Mouse (Mus musculus): ENCODE results near the gene Crispld2. TPM values are rescaled to one million over a fixed set of nuclear protein-coding genes. Genes with fewer than 3 reads are reported as not detected.

Gene Crispld2
- polyA plus RNA-seq, 1 experiment from 2014 or later, result 2.3 TPM

GRCm38 (mm10) chr8:120079361-120079760 is 87.1 kb downstream of the Crispld2 start:
- H3K4me1 ChIP-seq, result no peaks in the 10 kb centered on the region
- H3K4me3 ChIP-seq (replicated peaks), result no peak overlapping the region
- 66% methylated on average over 5 of the region's 5 CpGs for WGBS
- H3K27me3 ChIP-seq, result peaks cover 8% of the 10 kb centered on the region; the same call in 1 of the 2 replicates
- H3K27ac ChIP-seq, result no peak overlapping the region
- no peak overlapping the region for H3K9ac ChIP-seq
- H3K4me2 ChIP-seq, result no peak overlapping the region
- no peak for ATAC-seq (ENCODE audit: low FRiP score)
- peaks cover 34% of the 10 kb centered on the region for H3K36me3 ChIP-seq (replicated peaks)
- H3K9me3 ChIP-seq, result no peaks in the 10 kb centered on the region

GRCm38 (mm10) chr8:120083261-120083660 is 91.0 kb downstream of the Crispld2 start:
- H3K27me3 ChIP-seq, result no peaks in the 10 kb centered on the region
- H3K4me3 ChIP-seq (replicated peaks), result no peak overlapping the region
- H3K27ac ChIP-seq, result no peak overlapping the region
- H3K4me2 ChIP-seq, result no peak overlapping the region
- H3K9ac ChIP-seq, result no peak overlapping the region
- peaks cover 70% of the 10 kb centered on the region for H3K36me3 ChIP-seq (replicated peaks)
- 93% methylated on average over 8 of the region's 8 CpGs for WGBS
- H3K9me3 ChIP-seq, result no peaks in the 10 kb centered on the region
- no peaks in the 10 kb centered on the region for H3K4me1 ChIP-seq
- no peak for ATAC-seq (ENCODE audit: low FRiP score)

DNA sequence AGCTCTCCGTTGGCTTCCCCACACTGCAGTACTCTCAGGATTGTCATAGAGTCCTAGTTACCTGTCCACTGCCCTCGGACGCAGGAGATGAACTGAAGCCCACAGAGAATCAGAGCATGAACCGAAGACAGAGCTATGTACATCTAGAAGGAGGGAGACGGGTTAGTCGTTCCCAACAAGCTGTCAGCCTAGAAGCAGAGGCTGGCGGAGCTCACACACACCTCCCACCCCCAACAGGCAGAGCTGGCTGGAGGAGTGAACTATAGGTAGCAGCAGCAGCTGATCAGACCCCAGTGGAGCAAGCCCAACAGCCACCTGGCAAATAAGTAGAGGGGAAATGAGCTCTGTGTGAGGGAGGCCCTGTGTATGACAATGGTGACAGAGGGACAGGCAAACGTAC is 92.5 kb downstream of the Crispld2 start:
- no peak overlapping the region for H3K4me2 ChIP-seq
- H3K9me3 ChIP-seq, result no peaks in the 10 kb centered on the region
- peaks cover 79% of the 10 kb centered on the region for H3K36me3 ChIP-seq (replicated peaks)
- no peak overlapping the region for H3K9ac ChIP-seq
- no peaks in the 10 kb centered on the region for H3K27me3 ChIP-seq
- WGBS, result 93% methylated on average over 8 of the region's 8 CpGs
- H3K4me3 ChIP-seq (replicated peaks), result no peak overlapping the region
- H3K4me1 ChIP-seq, result no peaks in the 10 kb centered on the region
- ATAC-seq (ENCODE audit: low FRiP score), result no peak
- H3K27ac ChIP-seq, result no peak overlapping the region

DNA sequence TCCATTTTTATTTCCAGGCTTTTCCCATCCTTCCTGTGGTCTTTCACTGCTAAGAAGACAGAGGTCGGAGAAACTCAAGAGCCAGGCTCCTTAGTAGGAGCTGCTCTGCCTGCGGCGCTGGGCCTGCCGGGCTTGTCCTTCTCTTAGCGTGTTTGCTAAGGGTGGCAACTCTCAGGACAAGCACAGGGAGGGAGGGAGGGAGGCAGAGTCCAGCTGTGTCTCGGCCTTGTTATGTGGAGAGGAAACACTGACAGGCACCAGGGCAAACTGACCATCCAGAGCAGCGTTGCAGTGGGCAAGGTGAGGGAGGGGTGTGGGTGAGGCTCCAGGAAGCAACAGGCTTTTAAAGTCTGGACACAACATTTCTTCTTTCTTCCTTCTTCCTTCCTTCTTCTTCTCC is 97.3 kb downstream of the Crispld2 start:
- Histone ChIP-seq H3K27ac (no peak overlapping the region), H3K27me3 (no peaks in the 10 kb centered on the region), H3K4me1 (no peaks in the 10 kb centered on the region), H3K4me3 (replicated peaks) (no peak overlapping the region), H3K9me3 (no peaks in the 10 kb centered on the region), H3K4me2 (no peak overlapping the region), H3K36me3 (replicated peaks) (peaks cover 88% of the 10 kb centered on the region), H3K9ac (no peak overlapping the region)
- no peak for ATAC-seq (ENCODE audit: low FRiP score)
- 88% methylated on average over 7 of the region's 7 CpGs for WGBS

- 94% methylated on average over 3 of the region's 3 CpGs for WGBS
Observed at GRCm38 (mm10) chr8:120091032-120091431, 98.8 kb downstream of the Crispld2 start.

GRCm38 (mm10) chr8:120093103-120093502 is 100.9 kb downstream of the Crispld2 start:
- no peak overlapping the region for H3K9ac ChIP-seq

More at GRCm38 (mm10) chr8:120091032-120091431, 98.8 kb downstream of the Crispld2 start:
- no peak overlapping the region for H3K27ac ChIP-seq
- no peaks in the 10 kb centered on the region for H3K4me1 ChIP-seq
- H3K4me3 ChIP-seq (replicated peaks), result no peak overlapping the region
- no peaks in the 10 kb centered on the region for H3K9me3 ChIP-seq
- ATAC-seq (ENCODE audit: low FRiP score), result no peak
- H3K36me3 ChIP-seq (replicated peaks), result peaks cover 76% of the 10 kb centered on the region
- no peak overlapping the region for H3K9ac ChIP-seq
- H3K27me3 ChIP-seq, result no peaks in the 10 kb centered on the region
- H3K4me2 ChIP-seq, result no peak overlapping the region

DNA sequence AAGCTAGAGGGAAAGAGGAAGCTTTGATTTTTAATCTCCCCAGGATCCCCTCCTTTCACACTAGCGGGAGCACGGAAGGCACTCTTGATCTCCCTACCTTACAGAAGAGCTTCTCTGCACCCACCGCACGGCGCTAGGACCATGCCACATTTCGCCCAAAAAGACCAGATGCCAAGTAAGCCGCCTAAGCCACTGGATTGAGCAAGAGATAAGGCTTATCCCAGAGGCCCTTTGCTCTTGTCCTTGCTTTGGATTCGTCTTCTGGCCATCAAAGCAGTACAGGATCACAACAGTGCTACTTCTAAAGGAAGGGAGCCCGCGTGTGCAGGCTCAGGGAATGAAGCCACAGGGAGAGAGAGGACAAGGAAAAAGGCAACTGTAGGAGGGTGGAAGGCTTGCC is 102.6 kb downstream of the Crispld2 start:
- ATAC-seq (ENCODE audit: low FRiP score), result no peak
- no peak overlapping the region for H3K9ac ChIP-seq
- peaks cover 47% of the 10 kb centered on the region for H3K36me3 ChIP-seq (replicated peaks)
- WGBS, result 89% methylated on average over 10 of the region's 10 CpGs
- no peak overlapping the region for H3K27ac ChIP-seq
- no peaks in the 10 kb centered on the region for H3K27me3 ChIP-seq
- no peak overlapping the region for H3K4me3 ChIP-seq (replicated peaks)
- no peak overlapping the region for H3K4me2 ChIP-seq
- no peaks in the 10 kb centered on the region for H3K9me3 ChIP-seq
- peaks cover 5% of the 10 kb centered on the region for H3K4me1 ChIP-seq

More at GRCm38 (mm10) chr8:120093103-120093502, 100.9 kb downstream of the Crispld2 start:
- Histone ChIP-seq H3K4me3 (replicated peaks) (no peak overlapping the region), H3K27ac (no peak overlapping the region), H3K4me2 (no peak overlapping the region), H3K27me3 (no peaks in the 10 kb centered on the region), H3K4me1 (no peaks in the 10 kb centered on the region; the same call in 1 of the 2 replicates), H3K36me3 (replicated peaks) (peaks cover 56% of the 10 kb centered on the region), H3K9me3 (no peaks in the 10 kb centered on the region)
- no peak for ATAC-seq (ENCODE audit: low FRiP score)
- WGBS, result 96% methylated on average over 3 of the region's 3 CpGs

GRCm38 (mm10) chr8:120096486-120096885 is 104.2 kb downstream of the Crispld2 start:
- H3K9me3 ChIP-seq, result no peaks in the 10 kb centered on the region
- ATAC-seq (ENCODE audit: low FRiP score), result no peak
- H3K4me3 ChIP-seq (replicated peaks), result no peak overlapping the region
- no peaks in the 10 kb centered on the region for H3K27me3 ChIP-seq
- WGBS, result 77% methylated on average over 2 of the region's 2 CpGs
- H3K9ac ChIP-seq, result no peak overlapping the region
- H3K4me2 ChIP-seq, result no peak overlapping the region
- peaks cover 14% of the 10 kb centered on the region for H3K4me1 ChIP-seq
- no peak overlapping the region for H3K27ac ChIP-seq
- H3K36me3 ChIP-seq (replicated peaks), result peaks cover 30% of the 10 kb centered on the region

- no peaks in the 10 kb centered on the region for H3K27me3 ChIP-seq
- no peaks in the 10 kb centered on the region; the same call in 1 of the 2 replicates for H3K36me3 ChIP-seq (replicated peaks)
- no peaks in the 10 kb centered on the region for H3K9me3 ChIP-seq
- peak overlapping the region; percentile 85 for H3K4me2 ChIP-seq
- H3K27ac ChIP-seq, result peak overlapping the region; percentile 92
- 6% methylated on average over 25 of the region's 25 CpGs for WGBS
- peak; percentile 27 for ATAC-seq (ENCODE audit: low FRiP score)
- H3K4me3 ChIP-seq (replicated peaks), result peak overlapping the region; percentile 80
- H3K9ac ChIP-seq, result peak overlapping the region; percentile 85
- peaks cover 29% of the 10 kb centered on the region for H3K4me1 ChIP-seq
Observed at GRCm38 (mm10) chr8:120100388-120101067, 108.3 kb downstream of the Crispld2 start.

- no peaks in the 10 kb centered on the region; the same call in 1 of the 2 replicates for H3K36me3 ChIP-seq (replicated peaks)
- H3K27me3 ChIP-seq, result no peaks in the 10 kb centered on the region
- peak within 1 kb of the TSS; percentile 92 for H3K27ac ChIP-seq
- H3K9me3 ChIP-seq, result no peaks in the 10 kb centered on the region
- H3K9ac ChIP-seq, result peak within 1 kb of the TSS; percentile 85
- H3K4me2 ChIP-seq, result peak within 1 kb of the TSS; percentile 85
- H3K4me1 ChIP-seq, result peaks cover 29% of the 10 kb centered on the region
- peak; percentile 84 for ATAC-seq (ENCODE audit: low FRiP score)
- peak within 1 kb of the TSS; percentile 80 for H3K4me3 ChIP-seq (replicated peaks)
- under 1% methylated on average over 88 of the region's 88 CpGs for WGBS
Observed at GRCm38 (mm10) chr8:120101068-120101972, 109.1 kb downstream of the Crispld2 start, which contains the start of gene Zdhhc7. TSS of gene Zdhhc7 (minus strand) at chr8:120101482.

Data from forebrain, embryonic 12.5 days (tissue).